Mouse (Mus musculus): ENCODE results near the gene Ccdc153. TPM values are rescaled to one million over a fixed set of nuclear protein-coding genes. Genes with fewer than 3 reads are reported as not detected.

Ccdc153 gene
- polyA plus RNA-seq (2012; rRNA removed), result not detected in 2 replicates
- not detected in 2 replicates for polyA plus RNA-seq (2014; fragmentation: Nextera tagmentation; extraction: Ambion mirVana)

- Histone ChIP-seq H3K4me3 (ENCODE audit: insufficient read depth in 1 of 2, low read depth in 2 of 2, low read length in 2 of 2) (no peak within 1 kb of the TSS), H3K27me3 (ENCODE audit: control insufficient read depth, insufficient read depth, low read length) (no peaks in the 10 kb centered on the region; the same call in none of the 2 replicates), H3K4me1 (replicated peaks; ENCODE audit: control insufficient read depth in 2 of 2, insufficient read depth in 2 of 2, low read length in 1 of 2) (no peaks in the 10 kb centered on the region), H3K9ac (replicated peaks) (no peak within 1 kb of the TSS), H3K27ac (no peak within 1 kb of the TSS), H3K36me3 (replicated peaks; ENCODE audit: control insufficient read depth, insufficient read depth, low read depth) (no peaks in the 10 kb centered on the region), H3K9me3 (ENCODE audit: control insufficient read depth, low read length) (no peaks in the 10 kb centered on the region), H3K4me2 (ENCODE audit: low read depth) (no peak within 1 kb of the TSS)
- DNase-seq (ENCODE audit: low read depth in 3 of 3, low spot score in 3 of 3) (no peak), ATAC-seq (ENCODE audit: insufficient read depth) (no peak)
- WGBS (ENCODE audit: insufficient replicate concordance), result 51% methylated on average over 2 of the region's 2 CpGs
- TF ChIP-seq EP300 (IDR thresholded peaks at IDR 0.05; ENCODE audit: low read depth), result no peak
- no peak for TF ChIP-seq CTCF (IDR thresholded peaks at IDR 0.05; ENCODE audit: low read depth)
Measured at GRCm38 (mm10) chr9:44240399-44240798, at the start of gene Ccdc153. Ccdc153 (plus strand) TSS chr9:44240676.

- H3K36me3 ChIP-seq (replicated peaks; ENCODE audit: control insufficient read depth, insufficient read depth, low read depth), result no peaks in the 10 kb centered on the region
- WGBS (ENCODE audit: insufficient replicate concordance), result 68% methylated on average over 3 of the region's 3 CpGs
- no peaks in the 10 kb centered on the region for H3K9me3 ChIP-seq (ENCODE audit: control insufficient read depth, low read length)
- no peak overlapping the region for H3K9ac ChIP-seq (replicated peaks)
- H3K4me3 ChIP-seq (ENCODE audit: insufficient read depth in 1 of 2, low read depth in 2 of 2, low read length in 2 of 2), result no peak overlapping the region
- ATAC-seq (ENCODE audit: insufficient read depth), result no peak
- H3K27me3 ChIP-seq (ENCODE audit: control insufficient read depth, insufficient read depth, low read length), result no peaks in the 10 kb centered on the region
- no peak for TF ChIP-seq EP300 (IDR thresholded peaks at IDR 0.05; ENCODE audit: low read depth)
- TF ChIP-seq CTCF (IDR thresholded peaks at IDR 0.05; ENCODE audit: low read depth), result no peak
- no peak overlapping the region for H3K4me2 ChIP-seq (ENCODE audit: low read depth)
- no peak overlapping the region for H3K27ac ChIP-seq
- H3K4me1 ChIP-seq (replicated peaks; ENCODE audit: control insufficient read depth in 2 of 2, insufficient read depth in 2 of 2, low read length in 1 of 2), result peaks cover 5 to 7% of the 10 kb centered on the region in 2 experiments; a peak in 3 of 4 replicates
- DNase-seq (ENCODE audit: low read depth in 3 of 3, low spot score in 3 of 3), result no peak
Measured at GRCm38 (mm10) chr9:44191166-44191565, 49.3 kb upstream of the Ccdc153 start.

- no peak for ATAC-seq (ENCODE audit: insufficient read depth)
- no peak for TF ChIP-seq CTCF (IDR thresholded peaks at IDR 0.05; ENCODE audit: low read depth)
- TF ChIP-seq EP300 (IDR thresholded peaks at IDR 0.05; ENCODE audit: low read depth), result no peak
- no peak overlapping the region for H3K9ac ChIP-seq (replicated peaks)
Measured at GRCm38 (mm10) chr9:44192312-44192711, 48.2 kb upstream of the Ccdc153 start.

GRCm38 (mm10) chr9:44192794-44193193 is 47.7 kb upstream of the Ccdc153 start:
- H3K9ac ChIP-seq (replicated peaks), result no peak overlapping the region
- TF ChIP-seq EP300 (IDR thresholded peaks at IDR 0.05; ENCODE audit: low read depth), result no peak
- no peak for TF ChIP-seq CTCF (IDR thresholded peaks at IDR 0.05; ENCODE audit: low read depth)
- H3K4me2 ChIP-seq (ENCODE audit: low read depth), result no peak overlapping the region
- no peak overlapping the region for H3K4me3 ChIP-seq (ENCODE audit: insufficient read depth in 1 of 2, low read depth in 2 of 2, low read length in 2 of 2)
- ATAC-seq (ENCODE audit: insufficient read depth), result no peak
- no peaks in the 10 kb centered on the region for H3K36me3 ChIP-seq (replicated peaks; ENCODE audit: control insufficient read depth, insufficient read depth, low read depth)
- DNase-seq (ENCODE audit: low read depth in 3 of 3, low spot score in 3 of 3), result no peak
- no peak overlapping the region for H3K27ac ChIP-seq
- H3K4me1 ChIP-seq (replicated peaks; ENCODE audit: control insufficient read depth in 2 of 2, insufficient read depth in 2 of 2, low read length in 1 of 2), result peaks cover 5 to 7% of the 10 kb centered on the region in 2 experiments; a peak in 3 of 4 replicates
- no peaks in the 10 kb centered on the region for H3K27me3 ChIP-seq (ENCODE audit: control insufficient read depth, insufficient read depth, low read length)
- 87% methylated on average over 5 of the region's 5 CpGs for WGBS (ENCODE audit: insufficient replicate concordance)
- H3K9me3 ChIP-seq (ENCODE audit: control insufficient read depth, low read length), result no peaks in the 10 kb centered on the region

More at GRCm38 (mm10) chr9:44192312-44192711, 48.2 kb upstream of the Ccdc153 start:
- Histone ChIP-seq H3K27me3 (ENCODE audit: control insufficient read depth, insufficient read depth, low read length) (no peaks in the 10 kb centered on the region), H3K36me3 (replicated peaks; ENCODE audit: control insufficient read depth, insufficient read depth, low read depth) (no peaks in the 10 kb centered on the region), H3K27ac (no peak overlapping the region), H3K4me3 (ENCODE audit: insufficient read depth in 1 of 2, low read depth in 2 of 2, low read length in 2 of 2) (no peak overlapping the region), H3K9me3 (ENCODE audit: control insufficient read depth, low read length) (no peaks in the 10 kb centered on the region), H3K4me2 (ENCODE audit: low read depth) (no peak overlapping the region), H3K4me1 (replicated peaks; ENCODE audit: control insufficient read depth in 2 of 2, insufficient read depth in 2 of 2, low read length in 1 of 2) (peaks cover 5 to 7% of the 10 kb centered on the region in 2 experiments; a peak in 3 of 4 replicates)
- no peak for DNase-seq (ENCODE audit: low read depth in 3 of 3, low spot score in 3 of 3)
- WGBS (ENCODE audit: insufficient replicate concordance), result 59% methylated on average over 3 of the region's 3 CpGs

GRCm38 (mm10) chr9:44194000-44194399 is 46.5 kb upstream of the Ccdc153 start:
- no peak overlapping the region for H3K4me2 ChIP-seq (ENCODE audit: low read depth)
- H3K27ac ChIP-seq, result no peak overlapping the region
- TF ChIP-seq CTCF (IDR thresholded peaks at IDR 0.05; ENCODE audit: low read depth), result no peak
- TF ChIP-seq EP300 (IDR thresholded peaks at IDR 0.05; ENCODE audit: low read depth), result no peak
- no peaks in the 10 kb centered on the region for H3K9me3 ChIP-seq (ENCODE audit: control insufficient read depth, low read length)
- WGBS (ENCODE audit: insufficient replicate concordance), result 6% methylated on average over 1 of the region's 1 CpGs
- ATAC-seq (ENCODE audit: insufficient read depth) (no peak), DNase-seq (ENCODE audit: low read depth in 3 of 3, low spot score in 3 of 3) (no peak)
- H3K4me1 ChIP-seq (replicated peaks; ENCODE audit: control insufficient read depth in 2 of 2, insufficient read depth in 2 of 2, low read length in 1 of 2), result peaks cover 5 to 7% of the 10 kb centered on the region in 2 experiments; a peak in 3 of 4 replicates
- no peak overlapping the region for H3K9ac ChIP-seq (replicated peaks)
- H3K36me3 ChIP-seq (replicated peaks; ENCODE audit: control insufficient read depth, insufficient read depth, low read depth), result 0 out of 2 replicates have a peak, but pooled peaks cover under 1% of the 10 kb centered on the region
- H3K27me3 ChIP-seq (ENCODE audit: control insufficient read depth, insufficient read depth, low read length), result no peaks in the 10 kb centered on the region
- H3K4me3 ChIP-seq (ENCODE audit: insufficient read depth in 1 of 2, low read depth in 2 of 2, low read length in 2 of 2), result no peak overlapping the region

All from liver, embryonic 14.5 days (tissue).